Mouse (Mus musculus): ENCODE measurements around the gene Egfl6. TPM values are rescaled to one million over a fixed set of nuclear protein-coding genes. Genes with fewer than 3 reads are reported as not detected.

Gene Egfl6
- total and polyA plus RNA-seq, 2 experiments from 2014 or later, result 1.9 to 2.0 TPM

DNA sequence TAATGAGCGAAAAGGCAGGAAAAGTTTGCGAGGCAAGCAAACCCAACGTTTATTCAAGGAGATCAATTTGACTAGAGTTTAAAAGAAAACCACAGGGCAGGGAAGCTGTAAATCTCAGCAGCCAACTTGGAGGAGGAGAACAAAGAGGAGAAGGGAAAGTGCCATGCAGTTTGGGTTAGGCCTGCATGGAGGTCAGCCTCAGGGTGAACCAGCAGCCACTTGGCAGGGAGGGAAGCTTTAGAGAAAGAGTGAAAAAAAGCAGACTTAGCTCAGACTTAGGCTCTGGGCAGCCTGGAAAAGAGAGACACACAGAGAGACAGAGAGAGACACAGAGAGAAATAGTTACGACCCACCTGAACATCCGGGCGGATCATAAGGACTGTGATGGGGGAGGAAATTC lies 35.4 kb upstream of the Egfl6 start:
- no peak for TF ChIP-seq CTCF (IDR thresholded peaks at IDR 0.05)
- WGBS, result 82% methylated on average over 6 of the region's 6 CpGs

DNA sequence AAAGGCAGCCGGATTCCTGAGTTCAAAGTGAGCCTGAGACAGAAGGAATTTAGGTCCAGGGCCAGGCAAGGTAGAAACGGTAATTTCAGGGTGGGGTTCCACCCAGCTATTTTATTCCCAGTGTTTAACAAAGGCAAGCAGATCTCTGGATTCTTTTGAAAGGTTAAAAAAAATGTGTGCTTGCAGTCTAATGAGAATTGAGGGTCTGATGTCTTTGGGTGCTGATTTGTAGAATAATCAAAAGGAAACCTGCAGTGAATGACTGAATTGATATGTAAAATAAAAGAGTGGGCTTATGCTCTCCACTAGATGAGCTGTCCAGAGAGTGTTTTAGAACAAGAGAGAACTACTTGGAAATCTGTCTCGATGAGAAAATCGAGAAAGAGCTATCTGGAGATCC lies 33.6 kb upstream of the Egfl6 start:
- no peaks in the 10 kb centered on the region for H3K27me3 ChIP-seq (ENCODE audit: insufficient read depth, low read length)
- no peak overlapping the region for H3K9ac ChIP-seq (replicated peaks; ENCODE audit: low read length, poor library complexity, severe bottlenecking)
- H3K9me3 ChIP-seq (ENCODE audit: low read length), result no peaks in the 10 kb centered on the region
- no peak overlapping the region for H3K27ac ChIP-seq (ENCODE audit: low read depth, low read length)
- no peak for TF ChIP-seq CTCF (IDR thresholded peaks at IDR 0.05)
- DNase-seq (ENCODE audit: low spot score), result no peak
- no peak overlapping the region for H3K4me3 ChIP-seq (ENCODE audit: low read depth, low read length)
- 77% methylated on average over 4 of the region's 4 CpGs for WGBS
- H3K4me2 ChIP-seq (ENCODE audit: low read depth, low read length, poor library complexity, severe bottlenecking), result no peak overlapping the region
- H3K36me3 ChIP-seq (ENCODE audit: insufficient read depth, low read length), result no peaks in the 10 kb centered on the region
- no peak for ATAC-seq (ENCODE audit: low FRiP score)
- H3K4me1 ChIP-seq (ENCODE audit: insufficient read depth, low read length), result no peaks in the 10 kb centered on the region

More for the DNA sequence above, 35.4 kb upstream of the Egfl6 start:
- DNase-seq (ENCODE audit: low spot score), result no peak
- Histone ChIP-seq H3K9me3 (ENCODE audit: low read length) (no peaks in the 10 kb centered on the region), H3K9ac (replicated peaks; ENCODE audit: low read length, poor library complexity, severe bottlenecking) (no peak overlapping the region), H3K4me3 (ENCODE audit: low read depth, low read length) (no peak overlapping the region), H3K36me3 (ENCODE audit: insufficient read depth, low read length) (no peaks in the 10 kb centered on the region), H3K4me2 (ENCODE audit: low read depth, low read length, poor library complexity, severe bottlenecking) (no peak overlapping the region), H3K4me1 (ENCODE audit: insufficient read depth, low read length) (no peaks in the 10 kb centered on the region), H3K27ac (ENCODE audit: low read depth, low read length) (no peak overlapping the region), H3K27me3 (ENCODE audit: insufficient read depth, low read length) (no peaks in the 10 kb centered on the region)
- no peak for ATAC-seq (ENCODE audit: low FRiP score)

DNA sequence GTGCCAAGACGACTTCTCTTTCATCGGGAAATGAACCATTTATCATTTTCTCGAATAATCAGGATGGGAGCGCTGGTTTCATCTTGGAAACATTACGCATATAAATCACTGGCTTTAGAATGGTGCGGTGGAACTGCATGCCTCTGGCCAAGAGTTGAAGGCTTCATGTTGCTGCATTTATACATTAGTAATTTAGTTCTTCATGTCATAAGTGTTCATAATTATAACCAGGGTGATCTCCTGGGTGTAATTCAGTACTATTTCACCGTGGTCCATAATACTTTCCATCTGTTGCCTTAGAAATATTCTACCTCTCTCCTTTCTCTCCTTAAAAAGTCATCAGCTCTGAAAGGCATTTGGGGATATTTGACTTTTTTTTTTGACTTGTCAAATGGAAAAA lies 29.7 kb upstream of the Egfl6 start:
- Histone ChIP-seq H3K27ac (ENCODE audit: low read depth, low read length) (no peak overlapping the region), H3K9ac (replicated peaks; ENCODE audit: low read length, poor library complexity, severe bottlenecking) (no peak overlapping the region), H3K4me3 (ENCODE audit: low read depth, low read length) (no peak overlapping the region), H3K36me3 (ENCODE audit: insufficient read depth, low read length) (no peaks in the 10 kb centered on the region), H3K4me1 (ENCODE audit: insufficient read depth, low read length) (no peaks in the 10 kb centered on the region), H3K27me3 (ENCODE audit: insufficient read depth, low read length) (no peaks in the 10 kb centered on the region; the same call in 1 of the 2 replicates), H3K4me2 (ENCODE audit: low read depth, low read length, poor library complexity, severe bottlenecking) (no peak overlapping the region), H3K9me3 (ENCODE audit: low read length) (no peaks in the 10 kb centered on the region)
- 67% methylated on average over 7 of the region's 7 CpGs for WGBS
- no peak for TF ChIP-seq CTCF (IDR thresholded peaks at IDR 0.05)
- no peak for DNase-seq (ENCODE audit: low spot score)
- no peak for ATAC-seq (ENCODE audit: low FRiP score)

DNA sequence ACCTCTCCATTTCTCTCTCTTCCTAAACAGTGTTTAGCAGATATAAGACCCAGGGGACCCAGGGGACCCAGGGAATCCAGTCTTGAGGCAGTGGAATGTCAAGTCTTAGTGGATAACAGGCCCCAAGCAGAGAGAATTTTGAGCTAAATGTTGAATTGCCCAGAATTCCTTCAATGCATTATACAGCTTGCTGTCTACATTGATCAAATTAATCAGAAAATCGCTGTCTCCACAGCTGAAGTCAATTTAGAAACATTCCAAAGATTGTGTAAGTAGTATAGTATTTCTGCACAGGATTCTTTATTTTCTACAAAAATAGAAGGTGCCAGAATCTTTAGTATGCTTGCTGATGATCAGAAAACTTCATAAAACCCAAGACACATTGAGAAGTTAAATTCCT lies 9.4 kb downstream of the Egfl6 start:
- Histone ChIP-seq H3K27me3 (ENCODE audit: insufficient read depth, low read length) (no peaks in the 10 kb centered on the region), H3K27ac (ENCODE audit: low read depth, low read length) (no peak overlapping the region), H3K36me3 (ENCODE audit: insufficient read depth, low read length) (no peaks in the 10 kb centered on the region), H3K9ac (replicated peaks; ENCODE audit: low read length, poor library complexity, severe bottlenecking) (no peak overlapping the region), H3K4me1 (ENCODE audit: insufficient read depth, low read length) (no peaks in the 10 kb centered on the region), H3K9me3 (ENCODE audit: low read length) (no peaks in the 10 kb centered on the region), H3K4me3 (ENCODE audit: low read depth, low read length) (no peak overlapping the region), H3K4me2 (ENCODE audit: low read depth, low read length, poor library complexity, severe bottlenecking) (no peak overlapping the region)
- ATAC-seq (ENCODE audit: low FRiP score) (no peak), DNase-seq (ENCODE audit: low spot score) (no peak)
- no peak for TF ChIP-seq CTCF (IDR thresholded peaks at IDR 0.05)
- WGBS, result 73% methylated on average over 1 of the region's 1 CpGs

DNA sequence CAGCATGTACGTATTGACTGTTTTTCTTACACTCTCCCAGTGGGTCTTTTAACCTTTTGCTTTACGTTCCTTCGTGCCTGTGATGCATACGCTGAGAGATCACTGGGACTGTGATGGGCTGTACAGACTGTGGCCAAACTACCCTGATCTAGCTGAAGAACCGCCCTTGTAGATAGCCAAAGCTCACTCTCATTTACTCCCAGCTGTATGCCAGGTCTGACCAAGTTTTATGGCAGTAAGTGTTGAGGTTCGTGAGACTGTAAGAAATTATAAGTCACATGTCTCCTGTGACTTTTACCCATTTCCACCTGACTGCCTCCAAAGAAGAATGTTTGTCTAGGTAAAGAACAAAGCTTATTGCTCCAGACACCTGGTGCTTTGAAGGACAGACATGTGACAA lies 19.5 kb downstream of the Egfl6 start:
- Histone ChIP-seq H3K9me3 (ENCODE audit: low read length) (no peaks in the 10 kb centered on the region), H3K4me3 (ENCODE audit: low read depth, low read length) (no peak overlapping the region), H3K4me2 (ENCODE audit: low read depth, low read length, poor library complexity, severe bottlenecking) (no peak overlapping the region), H3K27me3 (ENCODE audit: insufficient read depth, low read length) (no peaks in the 10 kb centered on the region), H3K27ac (ENCODE audit: low read depth, low read length) (no peak overlapping the region), H3K36me3 (ENCODE audit: insufficient read depth, low read length) (no peaks in the 10 kb centered on the region), H3K4me1 (ENCODE audit: insufficient read depth, low read length) (no peaks in the 10 kb centered on the region), H3K9ac (replicated peaks; ENCODE audit: low read length, poor library complexity, severe bottlenecking) (no peak overlapping the region)
- no peak for DNase-seq (ENCODE audit: low spot score)
- no peak for TF ChIP-seq CTCF (IDR thresholded peaks at IDR 0.05)
- 91% methylated on average over 6 of the region's 6 CpGs for WGBS
- ATAC-seq (ENCODE audit: low FRiP score), result no peak

DNA sequence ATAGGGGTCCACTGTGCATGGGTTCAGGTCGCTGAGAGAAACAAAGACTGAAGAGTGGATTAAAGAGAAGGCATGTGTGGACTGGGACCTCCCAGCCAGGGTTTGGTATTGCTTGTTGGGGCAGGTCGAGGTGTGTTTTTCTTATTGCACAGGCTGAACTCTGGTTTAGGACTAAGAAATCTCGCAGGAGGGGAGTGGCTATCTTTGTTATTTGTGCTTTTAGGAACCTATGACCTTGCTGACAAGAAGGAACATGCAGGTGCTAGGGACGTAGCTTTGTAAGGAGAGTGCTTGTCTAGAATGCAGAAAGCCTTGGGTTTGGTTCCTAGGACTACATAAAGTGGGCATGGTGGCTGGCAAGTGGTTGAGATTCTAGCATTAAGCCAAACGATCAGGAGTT lies 20.1 kb downstream of the Egfl6 start:
- H3K4me2 ChIP-seq (ENCODE audit: low read depth, low read length, poor library complexity, severe bottlenecking), result no peak overlapping the region
- DNase-seq (ENCODE audit: low spot score) (no peak), ATAC-seq (ENCODE audit: low FRiP score) (no peak)
- WGBS, result 74% methylated on average over 5 of the region's 5 CpGs
- no peaks in the 10 kb centered on the region for H3K9me3 ChIP-seq (ENCODE audit: low read length)
- no peak for TF ChIP-seq CTCF (IDR thresholded peaks at IDR 0.05)
- no peaks in the 10 kb centered on the region for H3K36me3 ChIP-seq (ENCODE audit: insufficient read depth, low read length)
- no peaks in the 10 kb centered on the region for H3K27me3 ChIP-seq (ENCODE audit: insufficient read depth, low read length)
- H3K27ac ChIP-seq (ENCODE audit: low read depth, low read length), result no peak overlapping the region
- H3K4me1 ChIP-seq (ENCODE audit: insufficient read depth, low read length), result no peaks in the 10 kb centered on the region
- H3K4me3 ChIP-seq (ENCODE audit: low read depth, low read length), result no peak overlapping the region
- no peak overlapping the region for H3K9ac ChIP-seq (replicated peaks; ENCODE audit: low read length, poor library complexity, severe bottlenecking)

Measured in midbrain, postnatal 0 days (tissue).